ENCODE assay signal across 20 mouse cellular contexts in the genomic region with DNA sequence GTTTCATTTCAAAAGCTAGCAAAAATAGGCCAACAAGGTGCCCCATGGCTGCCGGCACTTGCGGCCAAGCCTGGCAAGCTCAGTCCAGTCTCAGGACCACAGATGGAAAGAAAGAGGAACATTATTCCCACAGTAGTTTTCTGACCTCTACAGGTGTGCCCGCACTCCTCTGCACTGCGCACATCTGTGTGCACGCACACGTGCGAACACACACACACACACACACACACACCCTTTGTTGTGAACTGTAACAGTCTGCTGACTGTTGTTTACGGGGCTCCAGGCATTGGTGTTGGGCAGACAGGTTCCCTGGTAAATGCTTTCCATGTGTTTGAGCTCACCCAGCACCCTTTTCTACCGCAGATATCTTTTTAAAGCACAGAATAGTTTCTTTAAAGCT. TPM values are rescaled to one million over a fixed set of nuclear protein-coding genes. Genes with fewer than 3 reads are reported as not detected.
DNase-seq lines count a peak whose midpoint lies in the region; ATAC-seq and TF ChIP-seq lines count a peak whose summit lies in the region.
"Had no signal": no experiment of that assay in that cellular context is flagged by ENCODE, and none has a peak within 500 bp of the region (broad histone marks: within the 10 kb centered on the region; RNA-seq: fewer than 3 reads in every experiment).

No protein-coding gene starts in this region.

- no peak overlapping the region for H3K9ac ChIP-seq in forebrain, embryonic 11.5 days (ENCODE audit: low read length)
- 0 out of 2 replicates have a peak overlapping the region, but pooled peaks have one; percentile 21 for H3K9ac ChIP-seq in hindbrain, postnatal 0 days (replicated peaks; ENCODE audit: low read length)
- no peak overlapping the region for H3K9ac ChIP-seq in forebrain, embryonic 16.5 days (replicated peaks; ENCODE audit: low read depth, low read length)
- H3K9ac ChIP-seq: heart, embryonic 12.5 days; liver, embryonic 13.5 days; neural tube, embryonic 15.5 days had no signal

- no peaks in the 10 kb centered on the region for H3K4me1 ChIP-seq in forebrain, embryonic 11.5 days (replicated peaks; ENCODE audit: control insufficient read depth, insufficient read depth, low read length)
- 0 out of 2 replicates have a peak, but pooled peaks cover 5% of the 10 kb centered on the region for H3K4me1 ChIP-seq in forebrain, embryonic 10.5 days
- H3K4me1 ChIP-seq in hindbrain, postnatal 0 days (ENCODE audit: insufficient read depth, low read length): no peaks in the 10 kb centered on the region
- 0 out of 2 replicates have a peak, but pooled peaks cover 2% of the 10 kb centered on the region for H3K4me1 ChIP-seq in hindbrain, embryonic 10.5 days (replicated peaks)
- peaks cover 28% of the 10 kb centered on the region for H3K4me1 ChIP-seq in embryonic facial prominence, embryonic 10.5 days
- H3K4me1 ChIP-seq in forebrain, embryonic 16.5 days (replicated peaks; ENCODE audit: control insufficient read depth, insufficient read depth, low read length): no peaks in the 10 kb centered on the region
- H3K4me1 ChIP-seq: heart, embryonic 12.5 days; liver, embryonic 13.5 days; neural tube, embryonic 15.5 days had no signal

- no peak overlapping the region for H3K4me2 ChIP-seq in forebrain, embryonic 11.5 days (ENCODE audit: low read depth, low read length, severe bottlenecking)
- no peak overlapping the region for H3K4me2 ChIP-seq in hindbrain, postnatal 0 days (ENCODE audit: low read depth, low read length)
- H3K4me2 ChIP-seq in forebrain, embryonic 16.5 days (ENCODE audit: low read length): no peak overlapping the region
- H3K4me2 ChIP-seq: heart, embryonic 12.5 days; liver, embryonic 13.5 days; neural tube, embryonic 15.5 days had no signal

- ATAC-seq in forebrain, embryonic 11.5 days (replicated peaks; ENCODE audit: low FRiP score): peak; percentile 47; the same call in 1 of the 2 replicates
- ATAC-seq in hindbrain, postnatal 0 days: no peak
- ATAC-seq in forebrain, embryonic 16.5 days: peak; percentile 38; the same call in 1 of the 2 replicates

- TF ChIP-seq CTCF in hindbrain, postnatal 0 days (IDR thresholded peaks at IDR 0.05; ENCODE audit: low read depth): no peak

- DNase-seq in forebrain, embryonic 11.5 days (ENCODE audit: low spot score): no peak
- no peak for DNase-seq in forebrain, embryonic 10.5 days (ENCODE audit: extremely low spot score, low spot score)
- DNase-seq in hindbrain, postnatal 0 days (ENCODE audit: low spot score): no peak
- DNase-seq in hindbrain, embryonic 10.5 days (ENCODE audit: low spot score): no peak
- DNase-seq in embryonic facial prominence, embryonic 10.5 days (ENCODE audit: low spot score): no peak
- no peak for DNase-seq in spleen, postnatal 14 days (ENCODE audit: low spot score in 2 of 2)
- no peak for DNase-seq in gastrocnemius, adult 18-20 months (ENCODE audit: low spot score)
- DNase-seq: cerebellum, adult 11 months; gastrocnemius, postnatal 14 days; heart, adult 2 months; kidney, adult 8-10 months; liver, embryonic 13.5 days; lung, adult 2 months; right cerebral cortex, postnatal 25 days had no signal

- no peaks in the 10 kb centered on the region for H3K36me3 ChIP-seq in forebrain, embryonic 11.5 days (ENCODE audit: control insufficient read depth, insufficient read depth, low read length)
- H3K36me3 ChIP-seq in forebrain, embryonic 10.5 days (replicated peaks): no peaks in the 10 kb centered on the region
- 0 out of 2 replicates have a peak, but pooled peaks cover 2% of the 10 kb centered on the region for H3K36me3 ChIP-seq in hindbrain, postnatal 0 days (ENCODE audit: insufficient read depth, low read length)
- peaks cover 5% of the 10 kb centered on the region; the same call in 1 of the 2 replicates for H3K36me3 ChIP-seq in hindbrain, embryonic 10.5 days
- peaks cover 4% of the 10 kb centered on the region for H3K36me3 ChIP-seq in embryonic facial prominence, embryonic 10.5 days (replicated peaks)
- H3K36me3 ChIP-seq in forebrain, embryonic 16.5 days (ENCODE audit: control insufficient read depth, insufficient read depth): no peaks in the 10 kb centered on the region; the same call in 1 of the 2 replicates
- H3K36me3 ChIP-seq: heart, embryonic 12.5 days; liver, embryonic 13.5 days had no signal

- no peak overlapping the region for H3K4me3 ChIP-seq in forebrain, embryonic 11.5 days (ENCODE audit: low read depth, low read length)
- H3K4me3 ChIP-seq in forebrain, embryonic 10.5 days: no peak overlapping the region
- H3K4me3 ChIP-seq in hindbrain, postnatal 0 days (ENCODE audit: low read length): no peak overlapping the region
- no peak overlapping the region for H3K4me3 ChIP-seq in hindbrain, embryonic 10.5 days
- no peak overlapping the region for H3K4me3 ChIP-seq in embryonic facial prominence, embryonic 10.5 days
- no peak overlapping the region for H3K4me3 ChIP-seq in forebrain, embryonic 16.5 days (replicated peaks; ENCODE audit: low read length)
- H3K4me3 ChIP-seq: heart, adult 2 months; heart, embryonic 12.5 days; liver, embryonic 13.5 days; neural tube, embryonic 15.5 days had no signal

- no peak overlapping the region for H3K27ac ChIP-seq in forebrain, embryonic 11.5 days (ENCODE audit: low read depth, low read length)
- H3K27ac ChIP-seq in forebrain, embryonic 10.5 days: no peak overlapping the region
- no peak overlapping the region for H3K27ac ChIP-seq in hindbrain, postnatal 0 days
- H3K27ac ChIP-seq in hindbrain, embryonic 10.5 days: no peak overlapping the region
- peak overlapping the region; percentile 24; the same call in 1 of the 2 replicates for H3K27ac ChIP-seq in embryonic facial prominence, embryonic 10.5 days (replicated peaks)
- no peak overlapping the region for H3K27ac ChIP-seq in forebrain, embryonic 16.5 days (ENCODE audit: low read length)
- H3K27ac ChIP-seq: heart, adult 2 months; kidney, postnatal 0 days; liver, embryonic 13.5 days; macrophage; neural tube, embryonic 15.5 days had no signal

- no peaks in the 10 kb centered on the region for H3K9me3 ChIP-seq in forebrain, embryonic 11.5 days (ENCODE audit: control insufficient read depth, low read length)
- H3K9me3 ChIP-seq in forebrain, embryonic 10.5 days: no peaks in the 10 kb centered on the region
- H3K9me3 ChIP-seq in hindbrain, postnatal 0 days (ENCODE audit: low read length): no peaks in the 10 kb centered on the region
- H3K9me3 ChIP-seq in hindbrain, embryonic 10.5 days: no peaks in the 10 kb centered on the region
- H3K9me3 ChIP-seq in embryonic facial prominence, embryonic 10.5 days: no peaks in the 10 kb centered on the region
- H3K9me3 ChIP-seq in forebrain, embryonic 16.5 days (ENCODE audit: control insufficient read depth, low read length): no peaks in the 10 kb centered on the region
- H3K9me3 ChIP-seq: G1E; heart, embryonic 12.5 days; liver, embryonic 13.5 days; neural tube, embryonic 15.5 days had no signal

- no peaks in the 10 kb centered on the region for H3K27me3 ChIP-seq in forebrain, embryonic 11.5 days (ENCODE audit: control insufficient read depth, insufficient read depth, low read length)
- no peaks in the 10 kb centered on the region for H3K27me3 ChIP-seq in forebrain, embryonic 10.5 days (ENCODE audit: poor library complexity, severe bottlenecking)
- no peaks in the 10 kb centered on the region for H3K27me3 ChIP-seq in hindbrain, postnatal 0 days (ENCODE audit: insufficient read depth, low read length)
- no peaks in the 10 kb centered on the region for H3K27me3 ChIP-seq in hindbrain, embryonic 10.5 days (ENCODE audit: insufficient read depth, poor library complexity, severe bottlenecking)
- no peaks in the 10 kb centered on the region for H3K27me3 ChIP-seq in embryonic facial prominence, embryonic 10.5 days (replicated peaks; ENCODE audit: low read depth, poor library complexity, severe bottlenecking)
- no peaks in the 10 kb centered on the region for H3K27me3 ChIP-seq in forebrain, embryonic 16.5 days (replicated peaks; ENCODE audit: control insufficient read depth, insufficient read depth, low read length)
- H3K27me3 ChIP-seq: heart, embryonic 12.5 days; liver, embryonic 13.5 days; neural tube, embryonic 15.5 days had no signal

- WGBS in forebrain, embryonic 11.5 days: 94% methylated on average over 9 of the region's 9 CpGs
- WGBS in forebrain, embryonic 10.5 days: 93% methylated on average over 9 of the region's 9 CpGs
- 96% methylated on average over 9 of the region's 9 CpGs for WGBS in hindbrain, postnatal 0 days
- 92% methylated on average over 9 of the region's 9 CpGs for WGBS in hindbrain, embryonic 10.5 days
- WGBS in embryonic facial prominence, embryonic 10.5 days: 91% methylated on average over 9 of the region's 9 CpGs
- WGBS in forebrain, embryonic 16.5 days: 95% methylated on average over 9 of the region's 9 CpGs

RNA-seq across cellular contexts. Expression of a gene that starts 18.1 kb away (rescaled TPM):
- polyA plus RNA-seq in forebrain, embryonic 11.5 days (2014; fragmentation: Nextera tagmentation; extraction: Ambion mirVana): 20.1 and 21.3 TPM in 2 replicates
- polyA plus RNA-seq in forebrain, embryonic 10.5 days (2016; fragmentation: Nextera tagmentation; extraction: Ambion mirVana): 15.5 and 16.3 TPM in 2 replicates
- total RNA-seq in hindbrain, postnatal 0 days (2014; rRNA removed): 15.2 and 15.3 TPM in 2 replicates
- polyA plus RNA-seq in hindbrain, postnatal 0 days (2015; fragmentation: Nextera tagmentation; extraction: Ambion mirVana): 11.6 and 14.2 TPM in 2 replicates
- 16.0 and 17.6 TPM in 2 replicates for polyA plus RNA-seq in hindbrain, embryonic 10.5 days (2016; fragmentation: Nextera tagmentation; extraction: Ambion mirVana)
- 18.4 and 18.6 TPM in 2 replicates for polyA plus RNA-seq in embryonic facial prominence, embryonic 10.5 days (2016; fragmentation: Nextera tagmentation; extraction: Ambion mirVana)
- 19.2 and 20.7 TPM in 2 replicates for polyA plus RNA-seq in forebrain, embryonic 16.5 days (2015; fragmentation: Nextera tagmentation; extraction: Ambion mirVana)
- total RNA-seq in gastrocnemius, adult 18-20 months (2021): 1 to 10 TPM; 3.2 to 3.8 TPM
